Mouse (Mus musculus) stomach, embryonic 14.5 days (tissue): ENCODE measurements around the gene Sox5. TPM values are rescaled to one million over a fixed set of nuclear protein-coding genes. Genes with fewer than 3 reads are reported as not detected.

Experiments used
- ATAC-seq: fragments of 200-750 bp; cut with Nextera tagmentation; 2 replicates; pipeline ENCODE4 v1.8.0; 2017; ENCODE audit warnings: low read depth, moderate TSS enrichment; ENCODE audit not compliant: insufficient number of reproducible peaks, insufficient read depth, low FRiP score
- H3K27ac ChIP-seq: fragments of 300-500 bp; sonication (generic); 2 replicates; pipeline ENCODE4 v1.5.1; 2014; ENCODE audit warnings: mild to moderate bottlenecking, low read length, moderate library complexity, mixed read lengths
- H3K27me3 ChIP-seq: fragments of 300-500 bp; sonication (generic); 2 replicates; pipeline ENCODE4 v1.6.1; 2014; ENCODE audit warnings: low read length, control low read depth, mixed read lengths; ENCODE audit not compliant: control insufficient read depth, insufficient read depth
- H3K36me3 ChIP-seq: fragments of 300-500 bp; sonication (generic); 2 replicates; pipeline ENCODE4 v1.6.1; 2014; ENCODE audit warnings: mild to moderate bottlenecking, control low read depth, low read length, moderate library complexity, mixed read lengths; ENCODE audit not compliant: control insufficient read depth, insufficient read depth
- H3K4me1 ChIP-seq: fragments of 300-500 bp; sonication (generic); 2 replicates; pipeline ENCODE4 v1.6.1; 2014; ENCODE audit warnings: low read length, control low read depth, mixed read lengths; ENCODE audit not compliant: control insufficient read depth, insufficient read depth
- H3K4me2 ChIP-seq: fragments of 300-500 bp; sonication (generic); replicated peaks from 2 replicates; pipeline ENCODE4 v1.6.1; 2014; ENCODE audit warnings: low read depth, low read length, control low read depth
- H3K4me3 ChIP-seq: fragments of 300-500 bp; sonication (generic); 2 replicates; pipeline ENCODE4 v1.5.1; 2014; ENCODE audit warnings: low read depth, low read length, control low read depth
- H3K9ac ChIP-seq: fragments of 300-500 bp; sonication (generic); replicated peaks from 2 replicates; pipeline ENCODE4 v1.6.1; 2014; ENCODE audit warnings: low read depth, mild to moderate bottlenecking, control low read depth, low read length, moderate library complexity, mixed read lengths
- H3K9me3 ChIP-seq: fragments of 300-500 bp; sonication (generic); 2 replicates; pipeline ENCODE4 v1.6.1; 2016; ENCODE audit warnings: low read depth, low read length, control low read depth; ENCODE audit not compliant: control insufficient read depth
- WGBS: fragments of 180-500 bp; shearing (Covaris S2); extraction: QIAGEN DNeasy Blood & Tissue Kit; methylation state at CpG from one replicate; pipeline ENCODE4 v1.1.7; 2014; 5-methylcytosine and 5-hydroxymethylcytosine counted together
- polyA plus RNA-seq: library from polyadenylated mRNA; unstranded; fragments of >200 nt; fragmentation: Nextera tagmentation; extraction: Ambion mirVana; gene quantifications from 2 replicates; pipeline ENCODE4 v1.2.1, GENCODE M21; 2014

Sox5 gene
- polyA plus RNA-seq, 1 experiment from 2014 or later = 30.3 TPM

DNA sequence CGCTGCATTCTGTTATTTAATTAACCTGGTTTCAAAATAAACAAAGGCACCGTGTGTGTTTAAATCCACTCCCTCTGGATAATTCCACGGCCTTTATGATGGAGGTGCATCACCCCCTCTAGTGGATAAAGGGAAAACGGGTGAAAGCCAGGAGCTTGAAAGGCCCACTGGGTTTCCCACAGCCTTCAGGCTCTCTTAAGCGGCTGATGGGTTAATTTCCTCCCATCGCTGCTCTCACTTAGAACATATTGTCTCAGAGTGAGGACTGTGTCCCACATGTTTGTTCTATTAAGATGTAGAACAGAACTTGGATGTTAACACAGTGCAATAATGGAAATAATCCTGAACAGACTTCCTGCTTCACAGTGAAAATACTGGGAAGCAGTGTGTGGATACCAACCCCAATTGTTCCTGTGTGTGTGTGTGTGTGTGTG lies 33.2 kb upstream of the Sox5 start:
- Histone ChIP-seq H3K4me2 (no peak overlapping the region), H3K36me3 (no peaks in the 10 kb centered on the region), H3K9ac (no peak overlapping the region), H3K4me1 (no peaks in the 10 kb centered on the region), H3K27me3 (no peaks in the 10 kb centered on the region), H3K9me3 (no peaks in the 10 kb centered on the region), H3K27ac (no peak overlapping the region), H3K4me3 (no peak overlapping the region)
- WGBS = 8% methylated on average over 6 of the region's 6 CpGs
- peak; percentile 46; the same call in 1 of the 2 replicates for ATAC-seq

DNA sequence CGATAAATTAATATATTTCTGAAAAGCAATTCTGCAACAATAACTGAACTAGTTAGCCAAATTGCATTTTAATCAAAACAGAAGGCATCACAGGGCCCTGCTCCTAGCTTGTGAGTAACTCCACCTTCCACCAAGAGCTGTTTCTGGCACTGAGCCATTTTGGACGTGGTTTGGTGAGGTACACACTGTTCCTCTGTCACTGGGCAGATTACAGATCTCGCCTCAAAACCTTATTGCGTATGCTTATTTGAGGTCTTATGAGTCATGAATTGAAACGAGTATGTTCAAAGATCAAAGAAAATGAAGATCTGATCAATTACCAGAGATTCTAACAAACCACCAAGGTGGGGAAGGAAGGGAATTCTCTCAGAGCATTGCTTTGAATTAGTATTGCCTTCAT lies 22.5 kb upstream of the Sox5 start:
- Histone ChIP-seq H3K4me1 (no peaks in the 10 kb centered on the region), H3K27me3 (no peaks in the 10 kb centered on the region), H3K27ac (no peak overlapping the region), H3K9ac (no peak overlapping the region), H3K9me3 (no peaks in the 10 kb centered on the region; the same call in 1 of the 2 replicates), H3K4me2 (no peak overlapping the region), H3K4me3 (no peak overlapping the region), H3K36me3 (no peaks in the 10 kb centered on the region)
- 79% methylated on average over 5 of the region's 5 CpGs for WGBS
- no peak for ATAC-seq

DNA sequence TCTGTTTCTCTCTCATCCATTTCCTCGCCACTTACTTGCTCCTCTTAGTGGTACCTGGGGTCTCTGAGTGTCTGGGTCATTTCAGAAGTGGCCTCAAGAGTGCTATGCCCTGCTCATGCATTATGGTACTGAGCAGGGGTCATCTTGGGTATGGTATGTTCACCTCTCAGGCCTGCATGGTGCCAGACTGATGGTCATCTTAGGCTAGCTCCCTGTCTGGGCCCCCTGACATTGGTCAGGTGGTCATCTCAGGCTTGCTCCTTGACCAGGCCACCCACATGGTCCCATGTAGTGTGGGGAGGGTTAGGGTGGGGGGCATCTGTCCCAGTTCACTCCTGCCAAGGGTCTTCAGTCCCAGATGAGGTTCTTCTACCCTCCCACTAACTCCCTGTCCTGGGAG lies 21.3 kb upstream of the Sox5 start:
- no peaks in the 10 kb centered on the region; the same call in 1 of the 2 replicates for H3K9me3 ChIP-seq
- H3K9ac ChIP-seq = no peak overlapping the region
- H3K27ac ChIP-seq = no peak overlapping the region
- ATAC-seq = no peak
- no peaks in the 10 kb centered on the region for H3K27me3 ChIP-seq
- H3K4me3 ChIP-seq = no peak overlapping the region
- no peaks in the 10 kb centered on the region for H3K36me3 ChIP-seq
- WGBS = 100% methylated on average over 1 of the region's 1 CpGs
- H3K4me2 ChIP-seq = no peak overlapping the region
- H3K4me1 ChIP-seq = no peaks in the 10 kb centered on the region

DNA sequence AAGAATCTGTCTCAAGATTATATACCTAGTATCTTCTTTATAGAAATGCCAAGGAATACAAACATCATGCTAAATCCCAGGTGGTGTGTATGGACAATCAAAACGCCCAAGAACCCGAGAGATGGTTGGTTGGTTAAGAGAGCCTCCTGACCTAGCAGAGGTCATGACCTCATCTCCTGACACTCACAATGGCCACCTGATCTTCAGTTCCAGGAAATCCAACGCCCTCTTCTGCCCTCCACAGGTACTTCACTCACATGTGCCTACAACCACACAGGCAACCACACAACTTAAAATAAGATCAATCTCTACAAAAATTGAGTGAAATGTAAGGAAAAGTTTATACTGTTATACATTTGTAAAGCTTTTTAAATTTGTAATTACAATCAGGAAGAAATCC lies 12.6 kb upstream of the Sox5 start:
- Histone ChIP-seq H3K4me2 (no peak overlapping the region), H3K27ac (no peak overlapping the region), H3K36me3 (no peaks in the 10 kb centered on the region), H3K9me3 (no peaks in the 10 kb centered on the region), H3K27me3 (no peaks in the 10 kb centered on the region), H3K4me3 (no peak overlapping the region), H3K9ac (no peak overlapping the region), H3K4me1 (0 out of 2 replicates have a peak, but pooled peaks cover 4% of the 10 kb centered on the region)
- ATAC-seq = no peak
- 60% methylated on average over 3 of the region's 3 CpGs for WGBS

DNA sequence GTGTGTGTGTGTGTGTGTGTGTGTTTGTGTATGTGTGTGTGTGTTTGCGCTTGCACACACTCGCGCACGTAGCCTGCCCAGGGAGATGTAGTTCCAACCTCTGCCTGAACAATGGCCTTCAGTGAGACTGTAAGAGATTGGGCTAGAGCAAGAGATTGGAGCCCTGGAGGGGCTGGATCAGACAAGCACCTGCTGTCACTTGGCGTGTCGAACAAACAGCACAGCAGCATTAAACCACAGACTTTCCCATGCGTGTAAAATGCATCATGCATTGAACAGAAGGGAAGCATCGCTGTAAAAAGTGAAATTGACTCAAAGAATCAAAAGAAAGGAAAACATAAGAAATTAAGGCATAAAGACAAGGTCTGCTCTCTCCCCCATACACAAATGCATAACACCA lies 11.1 kb upstream of the Sox5 start:
- 87% methylated on average over 8 of the region's 8 CpGs for WGBS
- H3K4me3 ChIP-seq = no peak overlapping the region
- H3K27ac ChIP-seq = no peak overlapping the region
- no peaks in the 10 kb centered on the region for H3K27me3 ChIP-seq
- no peaks in the 10 kb centered on the region for H3K9me3 ChIP-seq
- ATAC-seq = no peak
- H3K36me3 ChIP-seq = no peaks in the 10 kb centered on the region
- H3K9ac ChIP-seq = no peak overlapping the region
- 0 out of 2 replicates have a peak, but pooled peaks cover 4% of the 10 kb centered on the region for H3K4me1 ChIP-seq
- no peak overlapping the region for H3K4me2 ChIP-seq

DNA sequence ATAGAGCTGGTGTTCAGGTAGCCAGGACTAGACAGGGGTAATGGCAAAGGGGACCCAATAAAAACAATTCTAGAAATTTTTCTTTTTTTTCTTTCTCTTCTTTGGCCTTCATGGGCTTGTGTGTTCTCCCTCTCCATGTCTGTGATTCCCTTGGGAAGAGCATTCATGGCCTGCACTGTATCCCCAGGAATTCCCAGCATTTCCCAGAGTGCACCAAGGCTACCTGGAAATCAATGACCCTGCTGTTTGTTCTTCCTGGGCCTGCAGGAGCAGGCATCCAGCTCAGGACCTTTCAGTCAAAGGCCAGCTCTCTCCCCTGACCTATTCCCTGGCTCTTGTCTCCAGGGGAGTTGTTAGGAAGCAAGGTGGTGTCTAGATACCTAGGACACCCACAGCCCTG lies 1.5 kb upstream of the Sox5 start:
- no peak overlapping the region for H3K9ac ChIP-seq
- no peak overlapping the region for H3K4me3 ChIP-seq
- peak overlapping the region; percentile 96; the same call in 1 of the 2 replicates for H3K4me2 ChIP-seq
- peaks cover 5% of the 10 kb centered on the region; the same call in 1 of the 2 replicates for H3K4me1 ChIP-seq
- no peaks in the 10 kb centered on the region for H3K27me3 ChIP-seq
- no peak for ATAC-seq
- no peak overlapping the region for H3K27ac ChIP-seq
- no peaks in the 10 kb centered on the region for H3K36me3 ChIP-seq
- no peaks in the 10 kb centered on the region for H3K9me3 ChIP-seq

DNA sequence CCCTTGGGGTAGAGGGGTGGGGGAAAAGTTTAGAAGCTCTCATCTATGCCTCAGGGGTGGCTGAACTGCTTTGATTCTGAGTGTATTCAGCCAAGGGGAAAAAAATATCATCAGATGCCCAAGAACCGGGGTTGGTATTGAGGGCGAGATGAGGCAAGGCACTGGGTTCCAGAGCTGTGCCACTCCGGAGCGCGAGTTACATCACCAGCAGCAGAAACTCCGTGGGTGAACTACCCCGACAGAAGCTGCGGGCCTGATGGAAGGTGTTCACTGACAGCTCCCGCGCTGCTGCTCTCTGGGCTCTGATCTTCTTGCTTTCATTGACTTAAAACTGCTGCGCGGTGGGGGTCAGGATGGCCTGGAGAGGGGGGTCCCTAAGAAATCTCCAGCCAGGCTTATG lies 1.1 kb upstream of the Sox5 start:
- Histone ChIP-seq H3K4me3 (peak overlapping the region; percentile 77), H3K36me3 (no peaks in the 10 kb centered on the region), H3K9ac (no peak overlapping the region), H3K27me3 (no peaks in the 10 kb centered on the region), H3K4me1 (peaks cover 5% of the 10 kb centered on the region; the same call in 1 of the 2 replicates), H3K27ac (no peak overlapping the region), H3K4me2 (peak overlapping the region; percentile 96), H3K9me3 (no peaks in the 10 kb centered on the region)
- 17% methylated on average over 12 of the region's 12 CpGs for WGBS
- ATAC-seq = no peak

DNA sequence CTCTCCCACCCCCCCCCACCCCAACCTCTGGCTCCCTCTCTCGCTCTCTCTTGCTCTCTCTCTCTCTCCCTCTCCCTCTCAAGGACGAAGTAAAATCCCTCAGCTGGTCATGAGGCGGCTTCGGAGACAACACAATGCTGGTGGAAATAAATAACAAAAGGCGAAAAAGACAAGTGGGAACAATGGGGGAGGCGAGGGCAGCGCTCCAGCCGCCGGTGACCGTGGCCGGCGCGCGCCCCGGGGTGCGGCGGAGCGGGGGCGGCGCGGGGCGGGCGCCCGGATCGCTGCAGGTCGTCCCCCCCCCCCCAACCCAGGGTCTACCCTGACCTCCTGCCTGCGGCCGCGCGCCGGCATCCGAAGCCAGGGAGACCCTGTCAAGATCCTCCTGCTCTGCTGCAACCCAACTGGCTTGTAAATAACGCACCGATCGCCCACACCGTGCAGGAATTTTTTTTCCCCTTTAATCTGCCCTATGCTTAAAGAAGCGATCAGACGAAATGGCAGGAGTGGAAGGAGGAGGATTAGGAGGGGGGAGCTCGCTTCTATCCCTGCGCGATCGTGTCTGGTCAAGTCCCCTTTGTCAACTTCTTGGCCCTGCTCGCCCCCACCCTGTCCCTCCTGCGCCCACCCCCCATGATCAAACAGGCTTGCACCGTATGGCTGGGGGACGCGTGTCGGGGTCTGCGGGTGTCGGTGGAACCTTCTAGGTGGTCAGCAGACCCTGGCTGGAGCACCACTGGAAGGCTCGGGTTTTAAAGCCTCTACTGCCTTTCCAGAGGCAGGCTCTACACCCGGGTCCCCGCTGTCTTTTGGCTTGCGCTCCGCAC lies 467 bp upstream of the Sox5 start:
- H3K4me2 ChIP-seq = peak overlapping the region; percentile 96
- 1% methylated on average over 49 of the region's 55 CpGs for WGBS
- ATAC-seq = peak; percentile 44; the same call in 1 of the 2 replicates
- peak overlapping the region; percentile 77 for H3K4me3 ChIP-seq
- no peaks in the 10 kb centered on the region for H3K36me3 ChIP-seq
- H3K9ac ChIP-seq = peak overlapping the region; percentile 69
- H3K27me3 ChIP-seq = no peaks in the 10 kb centered on the region
- no peaks in the 10 kb centered on the region for H3K9me3 ChIP-seq
- H3K4me1 ChIP-seq = peaks cover 5% of the 10 kb centered on the region; the same call in 1 of the 2 replicates
- peak overlapping the region; percentile 77; the same call in 1 of the 2 replicates for H3K27ac ChIP-seq
